ENCODE assay signal across 15 mouse cellular contexts in genomic region chr6:49009161-49009555, GRCm38 (mm10). TPM values are rescaled to one million over a fixed set of nuclear protein-coding genes. Genes with fewer than 3 reads are reported as not detected.
DNase-seq lines count a peak whose midpoint lies in the region; ATAC-seq and TF ChIP-seq lines count a peak whose summit lies in the region.
"Had no signal": no experiment of that assay in that cellular context is flagged by ENCODE, and none has a peak within 500 bp of the region (broad histone marks: within the 10 kb centered on the region; RNA-seq: fewer than 3 reads in every experiment).

No protein-coding gene starts in this region.

- peak overlapping the region; percentile 55 for H3K4me2 ChIP-seq in lung, embryonic 15.5 days
- peak overlapping the region; percentile 56 for H3K4me2 ChIP-seq in intestine, embryonic 14.5 days (ENCODE audit: low read length)
- no peak overlapping the region for H3K4me2 ChIP-seq in neural tube, embryonic 14.5 days (ENCODE audit: low read depth, low read length)

- intact Hi-C loops in heart, postnatal 14 days (cut with DNase I): no loop called here

- no peak for TF ChIP-seq CTCF in layer of hippocampus, adult 2 months (conservative IDR thresholded peaks at IDR 0.05)

- H3K27ac ChIP-seq in heart, embryonic 10.5 days: no peak overlapping the region
- H3K27ac ChIP-seq in lung, embryonic 15.5 days: no peak overlapping the region
- H3K27ac ChIP-seq in intestine, embryonic 14.5 days (ENCODE audit: low read depth): no peak overlapping the region
- no peak overlapping the region for H3K27ac ChIP-seq in neural tube, embryonic 14.5 days (ENCODE audit: low read depth, low read length)
- H3K27ac ChIP-seq in layer of hippocampus, adult 2 months: no peak overlapping the region

- no peak for DNase-seq in heart, embryonic 10.5 days (ENCODE audit: low spot score)
- DNase-seq in heart, postnatal 14 days: no peak
- no peak for DNase-seq in lung, postnatal 4 days
- no peak for DNase-seq in intestine, embryonic 14.5 days (ENCODE audit: low spot score)
- DNase-seq in gastrocnemius, adult 18-20 months (ENCODE audit: low spot score): no peak
- no peak for DNase-seq in layer of hippocampus, adult 2 months (ENCODE audit: low spot score in 2 of 2)
- DNase-seq: right cerebral cortex, adult 18-20 months; thymus, adult 18-20 months had no signal

- no peaks in the 10 kb centered on the region for H3K36me3 ChIP-seq in heart, embryonic 10.5 days
- no peaks in the 10 kb centered on the region for H3K36me3 ChIP-seq in lung, embryonic 15.5 days
- no peaks in the 10 kb centered on the region for H3K36me3 ChIP-seq in intestine, embryonic 14.5 days (ENCODE audit: control insufficient read depth, insufficient read depth, low read length)
- H3K36me3 ChIP-seq in neural tube, embryonic 14.5 days (ENCODE audit: control insufficient read depth, insufficient read depth, low read length): no peaks in the 10 kb centered on the region

- no peak for ATAC-seq in lung, embryonic 15.5 days (ENCODE audit: borderline replicate concordance, extremely low read depth, low FRiP score, low TSS enrichment)
- no peak for ATAC-seq in intestine, embryonic 14.5 days (replicated peaks; ENCODE audit: low FRiP score, low TSS enrichment, low read depth)
- ATAC-seq in neural tube, embryonic 14.5 days (ENCODE audit: low read depth): peak; percentile 46; the same call in 1 of the 2 replicates

- 28% methylated on average over 7 of the region's 7 CpGs for WGBS in heart, embryonic 10.5 days
- WGBS in lung, embryonic 15.5 days: 14% methylated on average over 7 of the region's 7 CpGs
- 22% methylated on average over 7 of the region's 7 CpGs for WGBS in intestine, embryonic 14.5 days
- 16% methylated on average over 7 of the region's 7 CpGs for WGBS in neural tube, embryonic 14.5 days

- H3K27me3 ChIP-seq in heart, embryonic 10.5 days (ENCODE audit: insufficient read depth, poor library complexity, severe bottlenecking): no peaks in the 10 kb centered on the region
- H3K27me3 ChIP-seq in lung, embryonic 15.5 days: no peaks in the 10 kb centered on the region
- H3K27me3 ChIP-seq in intestine, embryonic 14.5 days (replicated peaks; ENCODE audit: control insufficient read depth, insufficient read depth, low read length): no peaks in the 10 kb centered on the region
- H3K27me3 ChIP-seq in neural tube, embryonic 14.5 days (ENCODE audit: control insufficient read depth, insufficient read depth, low read length): no peaks in the 10 kb centered on the region

- H3K4me3 ChIP-seq in heart, embryonic 10.5 days: peak overlapping the region; percentile 51; the same call in 1 of the 2 replicates
- no peak overlapping the region for H3K4me3 ChIP-seq in lung, embryonic 15.5 days
- H3K4me3 ChIP-seq in intestine, embryonic 14.5 days (ENCODE audit: low read depth, low read length): no peak overlapping the region; the same call in 1 of the 2 replicates
- no peak overlapping the region for H3K4me3 ChIP-seq in neural tube, embryonic 14.5 days (ENCODE audit: low read depth, low read length)
- no peak overlapping the region for H3K4me3 ChIP-seq in layer of hippocampus, adult 2 months
- H3K4me3 ChIP-seq: erythroblast, embryonic 14.5 days had no signal

- peaks cover 7% of the 10 kb centered on the region; the same call in 1 of the 2 replicates for H3K4me1 ChIP-seq in heart, embryonic 10.5 days
- H3K4me1 ChIP-seq in lung, embryonic 15.5 days: peaks cover 7% of the 10 kb centered on the region
- H3K4me1 ChIP-seq in intestine, embryonic 14.5 days (replicated peaks; ENCODE audit: control insufficient read depth, insufficient read depth, low read length): peaks cover 6% of the 10 kb centered on the region; the same call in 1 of the 2 replicates
- 0 out of 2 replicates have a peak, but pooled peaks cover 5% of the 10 kb centered on the region for H3K4me1 ChIP-seq in neural tube, embryonic 14.5 days (ENCODE audit: control insufficient read depth, insufficient read depth, low read length)

- no peak overlapping the region for H3K9ac ChIP-seq in lung, embryonic 15.5 days
- no peak overlapping the region for H3K9ac ChIP-seq in intestine, embryonic 14.5 days (ENCODE audit: low read length)
- no peak overlapping the region for H3K9ac ChIP-seq in neural tube, embryonic 14.5 days (replicated peaks; ENCODE audit: low read depth, low read length)

- H3K9me3 ChIP-seq in heart, embryonic 10.5 days: no peaks in the 10 kb centered on the region
- no peaks in the 10 kb centered on the region for H3K9me3 ChIP-seq in lung, embryonic 15.5 days
- no peaks in the 10 kb centered on the region for H3K9me3 ChIP-seq in intestine, embryonic 14.5 days (ENCODE audit: control insufficient read depth, low read length)
- H3K9me3 ChIP-seq in neural tube, embryonic 14.5 days (ENCODE audit: control insufficient read depth, low read length): no peaks in the 10 kb centered on the region

RNA-seq across cellular contexts. Expression of gene Svs1, which starts 22.5 kb away (rescaled TPM):
- polyA plus RNA-seq in heart, embryonic 10.5 days (2016; fragmentation: Nextera tagmentation; extraction: Ambion mirVana): not detected in 2 replicates
- total RNA-seq in heart, postnatal 14 days (2021): not detected
- not detected in 2 replicates for polyA plus RNA-seq in lung, embryonic 15.5 days (2015; fragmentation: Nextera tagmentation; extraction: Ambion mirVana)
- not detected in 2 replicates for polyA plus RNA-seq in intestine, embryonic 14.5 days (2014; fragmentation: Nextera tagmentation; extraction: Ambion mirVana)
- not detected in 2 replicates for polyA plus RNA-seq in neural tube, embryonic 14.5 days (2014; fragmentation: Nextera tagmentation; extraction: Ambion mirVana)
- not detected for total RNA-seq in gastrocnemius, adult 18-20 months (2021)
- total RNA-seq in layer of hippocampus, adult 2 months (2021): not detected
- total RNA-seq: hematopoietic stem cell, adult 5-6 weeks; left cerebral cortex, adult 18-20 months; megakaryocyte-erythroid progenitor cell, adult 5-6 weeks had no signal
- polyA plus RNA-seq: C2C12; erythroblast, embryonic 14.5 days had no signal

RNA-seq across cellular contexts. Expression of gene Gpnmb, which starts 27.2 kb away (rescaled TPM):
- 0.05 TPM in 2 replicates for polyA plus RNA-seq in heart, embryonic 10.5 days (2016; fragmentation: Nextera tagmentation; extraction: Ambion mirVana)
- total RNA-seq in heart, postnatal 14 days (2021): 1 to 10 TPM in 1 of 2 experiments, under 1 TPM in 1; 0.59 to 1.1 TPM
- 0.38 and 0.64 TPM in 2 replicates for polyA plus RNA-seq in lung, embryonic 15.5 days (2015; fragmentation: Nextera tagmentation; extraction: Ambion mirVana)
- 0.34 and 0.47 TPM in 2 replicates for polyA plus RNA-seq in intestine, embryonic 14.5 days (2014; fragmentation: Nextera tagmentation; extraction: Ambion mirVana)
- 0.14 and 0.21 TPM in 2 replicates for polyA plus RNA-seq in neural tube, embryonic 14.5 days (2014; fragmentation: Nextera tagmentation; extraction: Ambion mirVana)
- total RNA-seq in gastrocnemius, adult 18-20 months (2021): 1 to 10 TPM; 1.6 to 2.3 TPM
- 1 to 10 TPM; 2.9 to 3.6 TPM for total RNA-seq in layer of hippocampus, adult 2 months (2021)
- total RNA-seq: hematopoietic stem cell, adult 5-6 weeks; megakaryocyte-erythroid progenitor cell, adult 5-6 weeks had no signal

RNA-seq across cellular contexts. Expression of gene Doxl2, which starts 34.4 kb away (rescaled TPM):
- polyA plus RNA-seq in heart, embryonic 10.5 days (2016; fragmentation: Nextera tagmentation; extraction: Ambion mirVana): not detected in 2 replicates
- not detected for total RNA-seq in heart, postnatal 14 days (2021)
- polyA plus RNA-seq in lung, embryonic 15.5 days (2015; fragmentation: Nextera tagmentation; extraction: Ambion mirVana): not detected in 2 replicates
- not detected in 2 replicates for polyA plus RNA-seq in intestine, embryonic 14.5 days (2014; fragmentation: Nextera tagmentation; extraction: Ambion mirVana)
- polyA plus RNA-seq in neural tube, embryonic 14.5 days (2014; fragmentation: Nextera tagmentation; extraction: Ambion mirVana): not detected in 2 replicates
- total RNA-seq in gastrocnemius, adult 18-20 months (2021): not detected
- not detected for total RNA-seq in layer of hippocampus, adult 2 months (2021)
- total RNA-seq: hematopoietic stem cell, adult 5-6 weeks; left cerebral cortex, adult 18-20 months; megakaryocyte-erythroid progenitor cell, adult 5-6 weeks had no signal
- polyA plus RNA-seq: C2C12 had no signal
